8 mouse cellular contexts compared by ENCODE assay signal in the genomic region with DNA sequence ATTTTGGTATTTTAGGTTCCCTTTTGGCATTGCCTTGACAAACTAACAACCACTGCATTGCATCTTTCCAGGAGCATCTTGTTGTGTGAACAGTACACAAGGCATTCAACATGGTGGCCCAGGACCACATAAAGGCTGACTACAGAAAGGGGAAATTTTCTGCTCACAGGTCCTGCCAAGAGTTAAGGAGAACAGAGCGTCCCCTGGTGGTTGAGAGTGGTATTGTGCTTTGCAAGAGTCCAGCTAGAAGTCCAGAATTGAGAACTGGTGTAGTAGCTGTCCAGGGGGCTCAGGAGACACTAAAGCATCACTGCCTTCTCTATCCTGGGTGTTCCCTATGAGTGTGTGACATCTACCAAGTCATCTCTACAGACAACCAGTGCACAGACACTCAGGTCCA. TPM values are rescaled to one million over a fixed set of nuclear protein-coding genes. Genes with fewer than 3 reads are reported as not detected.
DNase-seq lines count a peak whose midpoint lies in the region; ATAC-seq and TF ChIP-seq lines count a peak whose summit lies in the region.

No protein-coding gene starts in this region.

- 0% methylated on average over 1 of the region's 1 CpGs for WGBS in heart, embryonic 12.5 days
- WGBS in liver, embryonic 13.5 days (ENCODE audit: insufficient replicate concordance): 0% methylated on average over 1 of the region's 1 CpGs

- peak; percentile 30; the same call in 1 of the 2 replicates for TF ChIP-seq CTCF in testis, adult 2 months (IDR thresholded peaks at IDR 0.05; ENCODE audit: control insufficient read depth, insufficient read depth, insufficient replicate concordance, low read depth, low read length)

- TF ChIP-seq POLR2A in testis, adult 2 months (IDR thresholded peaks at IDR 0.05; ENCODE audit: control insufficient read depth, low read depth, low read length): no peak

- H3K4me1 ChIP-seq in heart, embryonic 12.5 days (replicated peaks): no peaks in the 10 kb centered on the region
- H3K4me1 ChIP-seq in testis, adult 2 months (ENCODE audit: control insufficient read depth, insufficient read depth, low read length): no peaks in the 10 kb centered on the region
- peaks cover 3% of the 10 kb centered on the region; the same call in 1 of the 2 replicates for H3K4me1 ChIP-seq in liver, embryonic 13.5 days (replicated peaks)

- H3K9me3 ChIP-seq in heart, embryonic 12.5 days (replicated peaks): no peaks in the 10 kb centered on the region
- H3K9me3 ChIP-seq in liver, embryonic 13.5 days (replicated peaks): no peaks in the 10 kb centered on the region

- ATAC-seq in heart, embryonic 12.5 days (ENCODE audit: insufficient number of reproducible peaks, low FRiP score): no peak
- ATAC-seq in liver, embryonic 13.5 days (ENCODE audit: low read depth): no peak

- H3K27ac ChIP-seq in heart, embryonic 12.5 days (ENCODE audit: poor library complexity, severe bottlenecking): no peak overlapping the region
- no peak overlapping the region for H3K27ac ChIP-seq in testis, adult 2 months (ENCODE audit: control insufficient read depth, insufficient read depth, low read depth, low read length)
- no peak overlapping the region for H3K27ac ChIP-seq in liver, embryonic 13.5 days

- H3K36me3 ChIP-seq in heart, embryonic 12.5 days: no peaks in the 10 kb centered on the region
- H3K36me3 ChIP-seq in testis, adult 2 months (ENCODE audit: control insufficient read depth, insufficient read depth, low read length): no peaks in the 10 kb centered on the region
- H3K36me3 ChIP-seq in liver, embryonic 13.5 days: no peaks in the 10 kb centered on the region
- H3K36me3 ChIP-seq in splenic B cell, adult 2 months (ENCODE audit: control insufficient read depth, insufficient read depth, low read length, poor library complexity, severe bottlenecking): no peaks in the 10 kb centered on the region

- H3K4me2 ChIP-seq in heart, embryonic 12.5 days: no peak overlapping the region
- no peak overlapping the region for H3K4me2 ChIP-seq in liver, embryonic 13.5 days

- no peaks in the 10 kb centered on the region for H3K27me3 ChIP-seq in heart, embryonic 12.5 days (replicated peaks)
- no peaks in the 10 kb centered on the region for H3K27me3 ChIP-seq in testis, adult 2 months (ENCODE audit: control insufficient read depth, insufficient read depth, low read length)
- H3K27me3 ChIP-seq in liver, embryonic 13.5 days: no peaks in the 10 kb centered on the region
- H3K27me3 ChIP-seq in splenic B cell, adult 2 months (ENCODE audit: control insufficient read depth, insufficient read depth, low read length, poor library complexity, severe bottlenecking): no peaks in the 10 kb centered on the region

- no peak overlapping the region for H3K4me3 ChIP-seq in heart, embryonic 12.5 days
- no peak overlapping the region for H3K4me3 ChIP-seq in testis, adult 2 months (ENCODE audit: control insufficient read depth, low read depth, low read length)
- H3K4me3 ChIP-seq in liver, embryonic 13.5 days (replicated peaks): no peak overlapping the region

- H3K9ac ChIP-seq in heart, embryonic 12.5 days: no peak overlapping the region
- no peak overlapping the region for H3K9ac ChIP-seq in liver, embryonic 13.5 days

- DNase-seq in heart, adult 11 months: peak; percentile 83
- DNase-seq in testis, postnatal 14 days (ENCODE audit: low spot score): no peak
- DNase-seq in c-Kit-negative CD71-positive TER-119-positive erythroid progenitor cells, embryonic 14.5 days (ENCODE audit: low read depth, low spot score): peak; percentile 25
- DNase-seq in gastrocnemius, postnatal 4 days (ENCODE audit: low spot score in 2 of 2): peak; percentile 14 to 20
- DNase-seq in liver, embryonic 13.5 days: peak; percentile 17
- peak; percentile 53 for DNase-seq in splenic B cell, adult 2 months (ENCODE audit: low read depth, low spot score)

RNA-seq across cellular contexts. Expression of gene Ihh, which starts 49.0 kb away (rescaled TPM):
- polyA plus RNA-seq in heart, embryonic 12.5 days (2016; fragmentation: Nextera tagmentation; extraction: Ambion mirVana): 0.06 and 0.14 TPM in 2 replicates
- polyA plus RNA-seq in testis, adult 2 months (2012; rRNA removed): 0.43 and 0.94 TPM in 2 replicates
- total RNA-seq in gastrocnemius, postnatal 4 days (2021): under 1 TPM; 0.15 to 0.21 TPM
- 1.3 and 1.6 TPM in 2 replicates for polyA plus RNA-seq in liver, embryonic 13.5 days (2015; fragmentation: Nextera tagmentation; extraction: Ambion mirVana)
